Mouse (Mus musculus): ENCODE data around the gene Ncam1. TPM values are rescaled to one million over a fixed set of nuclear protein-coding genes. Genes with fewer than 3 reads are reported as not detected.

Ncam1 gene
- polyA plus RNA-seq, 1 experiment: not detected

DNA sequence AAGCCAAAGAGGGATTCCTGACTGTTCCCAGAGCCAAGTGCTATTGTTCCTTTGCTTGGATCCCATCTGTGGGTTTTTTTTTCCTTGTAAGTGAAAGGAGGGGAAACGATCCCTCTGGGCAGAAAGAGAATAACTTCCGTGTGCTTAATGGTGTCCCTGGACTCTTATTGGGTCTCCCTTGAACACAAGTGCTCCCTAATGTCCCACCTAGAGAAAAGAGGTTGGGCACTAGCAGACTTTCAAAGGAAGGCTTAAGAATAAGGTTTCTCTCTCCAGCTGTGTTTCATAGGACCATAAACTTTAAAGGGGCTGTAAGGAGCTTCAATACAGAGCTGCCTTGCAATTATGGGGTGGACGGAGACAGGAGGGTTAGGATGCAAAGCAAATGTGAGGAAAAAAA, 119.5 kb downstream of the Ncam1 start:
- WGBS: 58% methylated on average over 3 of the region's 3 CpGs
- H3K4me3 ChIP-seq (ENCODE audit: insufficient read depth, low read depth, low read length): no peak overlapping the region
- H3K4me1 ChIP-seq (ENCODE audit: control insufficient read depth, insufficient read depth, low read length): 0 out of 2 replicates have a peak, but pooled peaks cover 6% of the 10 kb centered on the region
- no peak for TF ChIP-seq CTCF (IDR thresholded peaks at IDR 0.05; ENCODE audit: insufficient read depth, low read depth, low read length)
- TF ChIP-seq POLR2A (IDR thresholded peaks at IDR 0.05; ENCODE audit: insufficient read depth, low read depth, low read length): no peak
- H3K27ac ChIP-seq (ENCODE audit: insufficient read depth, low read depth, low read length): no peak overlapping the region

DNA sequence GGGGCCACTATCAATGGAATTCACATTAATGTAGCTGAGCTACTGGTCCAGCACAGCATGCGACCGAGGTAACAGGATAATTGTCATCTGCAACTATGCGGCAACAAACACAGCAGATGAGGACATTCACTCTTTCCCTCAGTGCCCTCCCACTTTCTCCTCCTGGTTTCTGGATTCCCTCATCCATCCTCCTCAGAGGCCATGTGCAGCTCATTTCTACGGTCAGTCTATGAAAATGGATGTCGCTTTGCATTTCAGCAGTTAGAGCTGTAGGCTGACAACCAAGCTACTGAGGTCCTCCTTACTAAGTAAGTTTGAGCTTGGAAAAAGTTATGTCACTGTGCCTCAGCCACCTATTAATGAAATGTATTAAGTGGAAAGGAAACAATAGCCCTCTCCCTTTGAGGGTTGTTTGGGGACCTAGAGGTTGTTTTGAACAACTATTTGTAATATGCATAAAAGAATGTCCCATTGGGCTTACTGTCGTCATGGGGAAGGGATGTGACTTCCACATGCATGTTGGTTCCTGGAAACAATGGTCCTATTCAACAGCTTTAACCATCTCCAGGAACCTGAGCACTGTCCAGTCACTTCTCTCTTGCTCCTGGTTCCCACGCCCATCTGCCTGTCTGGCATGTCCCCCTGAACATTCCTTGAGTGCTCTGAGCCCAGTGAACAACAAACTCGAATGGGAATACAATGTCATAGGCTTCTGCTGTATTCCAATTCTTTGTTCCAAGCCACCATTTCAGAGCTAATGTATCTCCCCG, 122.8 kb downstream of the Ncam1 start:
- Histone ChIP-seq H3K27ac (ENCODE audit: insufficient read depth, low read depth, low read length) (no peak overlapping the region), H3K4me3 (ENCODE audit: insufficient read depth, low read depth, low read length) (no peak overlapping the region), H3K4me1 (ENCODE audit: control insufficient read depth, insufficient read depth, low read length) (0 out of 2 replicates have a peak, but pooled peaks cover 6% of the 10 kb centered on the region)
- WGBS: 72% methylated on average over 9 of the region's 9 CpGs
- TF ChIP-seq POLR2A (IDR thresholded peaks at IDR 0.05; ENCODE audit: insufficient read depth, low read depth, low read length) (no peak), CTCF (IDR thresholded peaks at IDR 0.05; ENCODE audit: insufficient read depth, low read depth, low read length) (no peak)

DNA sequence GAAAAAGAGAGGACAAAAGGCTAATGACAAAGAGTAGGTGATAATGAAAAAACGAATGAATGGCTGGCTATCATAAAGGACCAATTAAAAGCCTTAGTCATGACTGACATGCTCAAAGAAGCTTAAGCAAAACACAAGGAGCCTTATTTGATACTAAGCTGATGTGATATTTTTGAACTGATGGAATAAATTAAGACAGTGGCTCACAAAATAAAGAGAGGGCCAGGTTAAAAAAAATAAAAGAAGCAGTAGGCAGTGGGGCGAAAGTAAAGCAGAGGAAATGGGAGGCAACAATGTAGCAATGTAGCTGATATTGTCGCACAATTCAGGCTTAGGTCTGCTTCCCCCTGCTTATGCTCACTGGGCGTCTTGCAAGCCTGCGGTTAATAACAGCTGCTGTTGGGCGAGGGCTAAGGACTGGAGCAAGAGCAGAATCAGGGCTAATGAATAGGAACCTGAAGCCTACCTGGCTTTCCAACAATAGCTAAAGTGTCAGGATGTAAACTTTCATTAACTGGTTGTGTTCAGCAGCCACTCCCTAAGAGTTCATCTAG, 126.0 kb downstream of the Ncam1 start:
- H3K4me1 ChIP-seq (ENCODE audit: control insufficient read depth, insufficient read depth, low read length): 0 out of 2 replicates have a peak, but pooled peaks cover 4% of the 10 kb centered on the region
- no peak for TF ChIP-seq CTCF (IDR thresholded peaks at IDR 0.05; ENCODE audit: insufficient read depth, low read depth, low read length)
- TF ChIP-seq POLR2A (IDR thresholded peaks at IDR 0.05; ENCODE audit: insufficient read depth, low read depth, low read length): no peak
- 34% methylated on average over 6 of the region's 6 CpGs for WGBS
- no peak overlapping the region for H3K27ac ChIP-seq (ENCODE audit: insufficient read depth, low read depth, low read length)
- H3K4me3 ChIP-seq (ENCODE audit: insufficient read depth, low read depth, low read length): no peak overlapping the region

DNA sequence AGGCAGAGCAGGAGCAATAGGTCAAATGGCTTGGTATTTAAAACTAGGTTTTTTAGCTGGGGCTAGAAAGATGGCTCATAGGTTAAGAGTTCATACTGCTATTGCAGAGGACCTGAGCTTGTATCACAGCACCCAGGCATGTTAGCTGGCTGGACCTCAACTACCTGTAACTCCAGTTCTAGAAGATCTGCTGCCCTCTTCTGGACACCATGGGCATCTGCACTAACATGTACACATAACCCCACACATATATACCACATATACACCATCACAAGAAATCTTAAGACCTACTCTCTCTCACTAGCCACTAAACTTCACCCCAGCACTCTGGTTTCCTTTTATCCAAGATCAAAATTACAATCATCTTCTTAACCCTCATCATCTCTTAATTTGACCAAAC, 131.7 kb downstream of the Ncam1 start:
- TF ChIP-seq CTCF (IDR thresholded peaks at IDR 0.05; ENCODE audit: insufficient read depth, low read depth, low read length) (no peak), POLR2A (IDR thresholded peaks at IDR 0.05; ENCODE audit: insufficient read depth, low read depth, low read length) (no peak)
- Histone ChIP-seq H3K4me3 (ENCODE audit: insufficient read depth, low read depth, low read length) (no peak overlapping the region), H3K4me1 (ENCODE audit: control insufficient read depth, insufficient read depth, low read length) (peaks cover 3% of the 10 kb centered on the region; the same call in 1 of the 2 replicates), H3K27ac (ENCODE audit: insufficient read depth, low read depth, low read length) (no peak overlapping the region)

DNA sequence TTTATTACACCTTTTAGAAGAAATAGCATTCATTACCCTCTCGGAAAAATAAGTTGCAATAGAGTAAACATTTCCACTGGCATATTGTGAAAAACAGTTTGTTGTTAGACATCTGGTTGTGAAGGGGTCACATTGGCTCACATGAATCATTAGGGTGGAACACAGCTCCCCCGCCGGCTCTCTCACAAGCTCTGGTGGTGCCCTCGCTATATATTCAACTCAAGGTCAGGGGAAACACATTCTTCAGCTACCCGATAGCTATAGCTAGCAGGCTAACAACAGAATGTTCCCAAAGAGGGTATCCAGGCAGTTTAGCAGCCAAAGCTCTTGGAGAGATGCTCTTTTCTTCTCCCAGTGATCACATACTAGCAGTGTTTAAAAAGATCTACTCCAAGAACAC, 133.4 kb downstream of the Ncam1 start:
- peak overlapping the region; percentile 64; the same call in 1 of the 2 replicates for H3K27ac ChIP-seq (ENCODE audit: insufficient read depth, low read depth, low read length)
- no peak for TF ChIP-seq POLR2A (IDR thresholded peaks at IDR 0.05; ENCODE audit: insufficient read depth, low read depth, low read length)
- no peak for TF ChIP-seq CTCF (IDR thresholded peaks at IDR 0.05; ENCODE audit: insufficient read depth, low read depth, low read length)
- 29% methylated on average over 5 of the region's 5 CpGs for WGBS
- H3K4me3 ChIP-seq (ENCODE audit: insufficient read depth, low read depth, low read length): no peak overlapping the region
- peaks cover 5% of the 10 kb centered on the region; the same call in 1 of the 2 replicates for H3K4me1 ChIP-seq (ENCODE audit: control insufficient read depth, insufficient read depth, low read length)

DNA sequence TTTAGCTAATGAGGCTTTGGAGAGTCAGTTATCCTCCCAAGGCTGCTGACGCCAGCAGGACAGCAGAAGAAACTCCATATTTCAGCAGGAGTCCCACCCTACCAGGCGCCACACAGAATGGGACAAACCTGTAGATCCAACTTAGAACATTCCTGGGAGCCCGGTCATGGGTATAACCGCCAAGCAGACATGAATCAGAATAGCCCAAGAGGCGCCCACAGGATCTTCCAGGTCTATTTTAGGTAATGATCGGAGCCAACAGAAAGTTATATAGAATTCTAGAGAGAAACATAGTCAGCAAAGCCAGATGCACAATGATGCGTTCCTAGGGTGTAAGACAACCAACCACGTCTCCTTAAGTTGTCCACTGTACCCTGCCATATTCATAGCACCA, 134.8 kb downstream of the Ncam1 start:
- Histone ChIP-seq H3K4me1 (ENCODE audit: control insufficient read depth, insufficient read depth, low read length) (peaks cover 5% of the 10 kb centered on the region; the same call in 1 of the 2 replicates), H3K4me3 (ENCODE audit: insufficient read depth, low read depth, low read length) (no peak overlapping the region), H3K27ac (ENCODE audit: insufficient read depth, low read depth, low read length) (no peak overlapping the region)
- 82% methylated on average over 8 of the region's 8 CpGs for WGBS
- no peak for TF ChIP-seq POLR2A (IDR thresholded peaks at IDR 0.05; ENCODE audit: insufficient read depth, low read depth, low read length)
- no peak for TF ChIP-seq CTCF (IDR thresholded peaks at IDR 0.05; ENCODE audit: insufficient read depth, low read depth, low read length)

DNA sequence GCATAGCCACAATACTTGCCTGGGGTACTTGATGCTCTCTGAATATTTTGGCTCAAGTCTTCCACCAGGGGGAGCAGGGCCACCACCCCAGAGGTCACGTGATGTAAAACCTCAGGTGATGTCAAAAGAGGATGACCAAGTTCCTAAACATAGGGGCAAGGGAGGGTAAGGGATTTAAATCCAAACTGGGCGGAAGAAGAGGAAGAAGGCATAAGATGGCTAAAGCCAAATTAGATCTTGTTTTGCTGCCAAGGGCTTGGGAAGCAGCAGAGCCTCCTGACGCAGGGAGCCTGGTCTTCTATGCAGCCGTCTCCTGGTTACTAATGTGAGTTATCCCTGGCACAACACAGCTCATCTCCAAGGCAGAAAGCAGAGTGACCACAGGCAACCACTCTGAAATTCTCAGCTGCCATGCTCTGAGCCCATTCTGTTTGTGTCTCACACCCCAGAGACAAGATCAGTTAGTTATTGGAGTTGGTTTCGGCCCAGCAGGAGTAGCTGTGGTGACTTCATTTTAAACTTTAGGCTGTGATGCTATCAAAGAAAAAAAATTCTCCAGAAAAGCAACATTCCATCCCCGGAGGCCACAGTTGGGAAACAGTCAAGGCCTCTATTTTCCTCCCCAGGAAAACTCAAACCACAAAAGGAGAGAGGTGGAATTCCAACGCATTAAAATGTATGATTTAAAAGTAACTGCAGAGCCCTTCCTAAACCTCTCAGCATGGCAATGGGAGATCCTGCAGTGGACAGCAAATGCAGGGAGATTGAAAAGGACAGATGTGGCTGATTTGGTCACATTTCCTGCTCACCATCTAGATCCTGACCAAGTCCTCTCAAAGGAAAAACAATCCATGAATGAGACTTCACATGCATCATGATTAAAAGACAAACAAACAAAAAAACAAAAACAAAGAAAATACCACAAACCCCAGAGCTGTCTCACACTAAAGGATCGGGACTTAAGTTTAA, 135.5 kb downstream of the Ncam1 start:
- H3K4me1 ChIP-seq (ENCODE audit: control insufficient read depth, insufficient read depth, low read length): peaks cover 5% of the 10 kb centered on the region; the same call in 1 of the 2 replicates
- TF ChIP-seq POLR2A (IDR thresholded peaks at IDR 0.05; ENCODE audit: insufficient read depth, low read depth, low read length) (no peak), CTCF (IDR thresholded peaks at IDR 0.05; ENCODE audit: insufficient read depth, low read depth, low read length) (no peak)
- no peak overlapping the region for H3K27ac ChIP-seq (ENCODE audit: insufficient read depth, low read depth, low read length)
- H3K4me3 ChIP-seq (ENCODE audit: insufficient read depth, low read depth, low read length): no peak overlapping the region
- 59% methylated on average over 8 of the region's 8 CpGs for WGBS

DNA sequence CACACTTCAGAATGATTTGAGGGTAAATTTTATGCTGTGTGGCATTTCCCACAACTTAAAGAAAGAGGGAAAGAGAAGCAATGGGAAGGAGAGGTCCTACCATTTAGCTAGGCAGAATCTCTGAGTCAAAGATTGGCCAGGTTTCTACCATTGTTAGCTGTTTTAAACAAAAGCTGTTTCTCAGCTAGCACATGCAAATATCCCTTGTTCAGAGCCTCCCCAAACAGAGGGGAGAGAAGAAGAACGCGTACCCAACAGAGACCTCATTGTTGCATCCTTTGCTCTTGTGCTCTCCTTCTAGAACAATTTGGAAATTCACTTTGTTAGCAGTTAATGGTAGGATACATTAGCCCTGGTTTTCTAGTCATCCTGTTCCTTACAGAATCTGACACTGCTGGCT, 137.2 kb downstream of the Ncam1 start:
- WGBS: 66% methylated on average over 2 of the region's 2 CpGs
- Histone ChIP-seq H3K4me1 (ENCODE audit: control insufficient read depth, insufficient read depth, low read length) (peaks cover 5% of the 10 kb centered on the region; the same call in 1 of the 2 replicates), H3K27ac (ENCODE audit: insufficient read depth, low read depth, low read length) (no peak overlapping the region), H3K4me3 (ENCODE audit: insufficient read depth, low read depth, low read length) (no peak overlapping the region)
- TF ChIP-seq CTCF (IDR thresholded peaks at IDR 0.05; ENCODE audit: insufficient read depth, low read depth, low read length) (no peak), POLR2A (IDR thresholded peaks at IDR 0.05; ENCODE audit: insufficient read depth, low read depth, low read length) (no peak)

All from olfactory bulb, adult 2 months (tissue).